Mouse (Mus musculus) MEL (cell line): ENCODE measurements around the gene Hnrnpl.

ENCODE experiments used
- CTCF ChIP-seq, 3 experiments: IDR thresholded peaks in 2 of 3; conservative IDR thresholded peaks in 1 of 3; 2 replicates each; pipeline ENCODE4 v1.5.1; 2011 to 2012; ENCODE audit warnings: low read length in 3 of 3, low read depth in 2 of 3, mild to moderate bottlenecking in 2 of 3, improper control_type of control experiment in 1 of 3, inconsistent platforms in 1 of 3, mixed read lengths in 1 of 3, moderate library complexity in 1 of 3; ENCODE audit not compliant: control insufficient read depth in 1 of 3, insufficient read depth in 1 of 3, poor library complexity in 1 of 3, severe bottlenecking in 1 of 3
- EP300 ChIP-seq, 2 experiments: IDR thresholded peaks; 2 replicates each; pipeline ENCODE4 v1.6.1; 2011; ENCODE audit warnings: improper control_type of control experiment in 2 of 2, low read length in 2 of 2, low read depth in 1 of 2, mild to moderate bottlenecking in 1 of 2
- HCFC1 ChIP-seq: IDR thresholded peaks from 2 replicates; pipeline ENCODE4 v1.6.1; 2012; ENCODE audit warnings: low read depth, mild to moderate bottlenecking, inconsistent platforms, low read length, improper control_type of control experiment, moderate library complexity
- MXI1 ChIP-seq: IDR thresholded peaks from 2 replicates; pipeline ENCODE4 v1.6.1; 2011; ENCODE audit warnings: mild to moderate bottlenecking, low read depth, low read length, improper control_type of control experiment
- POLR2A ChIP-seq, 2 experiments: IDR thresholded peaks; 2 replicates each; pipeline ENCODE4 v1.6.1; 2011 to 2012; ENCODE audit warnings: low read length in 2 of 2, mild to moderate bottlenecking in 2 of 2, control low read depth in 1 of 2, improper control_type of control experiment in 1 of 2, low read depth in 1 of 2, moderate library complexity in 1 of 2; ENCODE audit not compliant: control insufficient read depth in 1 of 2, insufficient read depth in 1 of 2, poor library complexity in 1 of 2
- POLR2AphosphoS2 ChIP-seq: IDR thresholded peaks from 2 replicates; pipeline ENCODE4 v1.6.1; 2011; ENCODE audit warnings: low read length, improper control_type of control experiment
- SIN3A ChIP-seq: IDR thresholded peaks from 2 replicates; pipeline ENCODE4 v1.6.1; 2012; ENCODE audit warnings: low read length, improper control_type of control experiment, inconsistent platforms
- TAL1 ChIP-seq: IDR thresholded peaks from 2 replicates; pipeline ENCODE4 v1.6.1; 2012; ENCODE audit warnings: mild to moderate bottlenecking, inconsistent platforms, low read length, moderate library complexity, mixed read lengths
- USF1 ChIP-seq: IDR thresholded peaks from 2 replicates; pipeline ENCODE4 v1.6.1; 2014; ENCODE audit warnings: low read depth, mild to moderate bottlenecking, inconsistent platforms, low read length, improper control_type of control experiment, moderate library complexity

- no peak for TF ChIP-seq POLR2AphosphoS2
- TF ChIP-seq TAL1 = no peak
- no peak for TF ChIP-seq CTCF (IDR thresholded peaks at IDR 0.05 in 2 of 3, conservative IDR thresholded peaks at IDR 0.05 in 1 of 3; ENCODE audit: control insufficient read depth in 1 of 3, insufficient read depth in 1 of 3, low read depth in 2 of 3, low read length in 3 of 3, poor library complexity in 1 of 3, severe bottlenecking in 1 of 3)
- TF ChIP-seq EP300 (IDR thresholded peaks at IDR 0.05; ENCODE audit: low read depth in 1 of 2, low read length in 2 of 2) = no peak
- TF ChIP-seq MXI1 = no peak
- no peak for TF ChIP-seq USF1
- no peak for TF ChIP-seq POLR2A (IDR thresholded peaks at IDR 0.05; ENCODE audit: control insufficient read depth in 1 of 2, insufficient read depth in 1 of 2, low read depth in 1 of 2, low read length in 2 of 2, poor library complexity in 1 of 2)
- no peak for TF ChIP-seq SIN3A
- no peak for TF ChIP-seq HCFC1
These were observed 19.8 kb upstream of the Hnrnpl start, which contains the start of gene Rinl for GRCm38 (mm10) chr7:28788307-28789195.
